Mouse (Mus musculus): ENCODE data around the gene Cela2a. TPM values are rescaled to one million over a fixed set of nuclear protein-coding genes. Genes with fewer than 3 reads are reported as not detected.
A peak's percentile ranks its signal among the peaks of the same experiment; 100 is the strongest.

Cela2a gene
- polyA plus RNA-seq, 1 experiment = not detected

DNA sequence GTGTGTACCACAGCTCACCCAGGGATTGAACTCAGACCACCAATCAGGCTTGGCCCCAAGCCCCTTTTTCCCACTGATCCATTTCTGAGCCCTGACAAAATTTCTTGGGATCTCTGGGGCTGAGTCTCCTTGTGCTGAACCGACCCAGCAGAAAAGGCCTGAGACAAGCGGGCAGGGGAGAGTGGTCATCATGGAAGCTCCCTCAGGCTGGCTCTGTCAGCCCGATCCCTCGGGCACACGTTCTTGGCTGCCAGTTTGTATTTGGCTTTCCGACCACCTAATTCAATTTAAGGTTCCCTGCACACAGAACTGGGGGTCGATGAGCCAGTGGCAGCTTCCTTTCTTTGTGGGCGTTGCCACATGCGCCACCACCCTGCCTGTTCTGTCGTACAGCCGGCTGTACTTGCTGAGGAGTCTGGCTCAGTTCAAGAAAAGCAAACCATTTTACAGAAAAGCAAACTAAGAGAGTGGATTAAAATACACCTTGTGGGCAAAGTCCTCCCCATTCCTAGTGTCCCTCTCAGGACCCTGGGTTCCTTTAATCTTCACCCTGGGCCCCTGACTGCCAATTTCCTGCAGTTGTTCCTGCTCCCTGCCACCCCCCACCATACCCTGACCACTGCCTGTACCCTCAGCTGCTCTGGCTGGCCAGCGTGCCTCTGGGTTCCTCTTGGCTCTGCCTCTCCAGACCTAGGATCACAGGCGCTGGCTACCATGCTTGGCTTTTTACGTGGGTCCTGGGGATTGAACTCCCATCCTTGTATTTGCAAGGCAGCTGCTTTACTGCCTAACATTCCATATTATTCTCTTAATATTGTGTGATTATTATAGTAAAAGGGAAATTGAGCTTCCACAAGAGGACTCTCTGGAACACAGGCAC, 8.9 kb downstream of the Cela2a start:
- H3K27ac ChIP-seq (ENCODE audit: insufficient read depth, low read depth, low read length) = no peak overlapping the region
- H3K4me3 ChIP-seq (ENCODE audit: insufficient read depth, low read depth, low read length) = no peak overlapping the region
- 47% methylated on average over 14 of the region's 14 CpGs for WGBS
- no peak for TF ChIP-seq CTCF (IDR thresholded peaks at IDR 0.05; ENCODE audit: insufficient read depth, low read depth, low read length)
- TF ChIP-seq POLR2A (IDR thresholded peaks at IDR 0.05; ENCODE audit: insufficient read depth, low read depth, low read length) = no peak
- H3K4me1 ChIP-seq (ENCODE audit: control insufficient read depth, insufficient read depth, low read length) = peaks cover 3% of the 10 kb centered on the region; the same call in 1 of the 2 replicates

DNA sequence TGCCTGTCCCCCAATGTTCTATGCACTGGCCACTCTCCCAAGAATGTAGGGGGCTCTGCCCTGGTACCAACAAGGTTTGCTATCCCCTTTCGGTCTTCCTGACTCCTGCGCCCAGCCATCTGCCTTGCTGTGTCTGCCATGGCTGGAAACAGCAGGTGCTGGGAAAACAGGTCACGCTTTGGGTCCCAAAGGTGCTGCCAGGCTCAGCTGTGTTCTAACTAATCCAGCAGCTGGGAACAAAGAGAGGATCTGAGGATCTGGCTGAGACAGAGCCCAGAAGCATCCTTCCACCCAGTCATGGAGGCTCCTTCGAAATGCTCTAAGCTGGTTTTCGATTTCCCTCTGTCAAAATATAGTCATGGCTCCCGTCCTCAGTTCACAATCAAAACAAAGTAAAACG, 9.7 kb downstream of the Cela2a start:
- H3K4me3 ChIP-seq (ENCODE audit: insufficient read depth, low read depth, low read length) = no peak overlapping the region

DNA sequence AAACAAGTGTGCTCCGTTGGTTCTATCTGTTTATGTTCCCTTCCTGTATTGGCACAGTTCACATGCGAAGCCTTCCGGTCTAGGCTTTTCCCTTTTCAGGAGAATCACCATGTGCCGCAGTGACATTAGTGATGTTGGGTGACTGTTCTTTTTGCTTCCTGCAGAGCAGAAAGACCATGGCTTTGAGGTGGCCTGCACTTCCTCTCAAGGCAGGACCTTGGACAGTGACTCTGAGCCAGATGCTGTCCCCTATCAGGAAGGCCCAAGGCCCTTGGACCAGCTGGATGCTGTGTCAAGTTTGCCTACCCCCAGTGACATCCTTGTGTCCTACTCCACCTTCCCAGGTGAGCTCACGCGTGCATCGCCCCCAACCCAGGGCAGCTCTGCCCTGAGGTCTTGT, 14.6 kb downstream of the Cela2a start:
- 98% methylated on average over 7 of the region's 7 CpGs for WGBS
- TF ChIP-seq POLR2A (IDR thresholded peaks at IDR 0.05; ENCODE audit: insufficient read depth, low read depth, low read length) = no peak
- TF ChIP-seq CTCF (IDR thresholded peaks at IDR 0.05; ENCODE audit: insufficient read depth, low read depth, low read length) = no peak
- Histone ChIP-seq H3K4me3 (ENCODE audit: insufficient read depth, low read depth, low read length) (no peak overlapping the region), H3K27ac (ENCODE audit: insufficient read depth, low read depth, low read length) (no peak overlapping the region), H3K4me1 (ENCODE audit: control insufficient read depth, insufficient read depth, low read length) (no peaks in the 10 kb centered on the region)

More for the DNA sequence above, 9.7 kb downstream of the Cela2a start:
- TF ChIP-seq CTCF (IDR thresholded peaks at IDR 0.05; ENCODE audit: insufficient read depth, low read depth, low read length) (no peak), POLR2A (IDR thresholded peaks at IDR 0.05; ENCODE audit: insufficient read depth, low read depth, low read length) (no peak)
- 91% methylated on average over 7 of the region's 7 CpGs for WGBS
- Histone ChIP-seq H3K4me1 (ENCODE audit: control insufficient read depth, insufficient read depth, low read length) (peaks cover 3% of the 10 kb centered on the region; the same call in 1 of the 2 replicates), H3K27ac (ENCODE audit: insufficient read depth, low read depth, low read length) (no peak overlapping the region)

DNA sequence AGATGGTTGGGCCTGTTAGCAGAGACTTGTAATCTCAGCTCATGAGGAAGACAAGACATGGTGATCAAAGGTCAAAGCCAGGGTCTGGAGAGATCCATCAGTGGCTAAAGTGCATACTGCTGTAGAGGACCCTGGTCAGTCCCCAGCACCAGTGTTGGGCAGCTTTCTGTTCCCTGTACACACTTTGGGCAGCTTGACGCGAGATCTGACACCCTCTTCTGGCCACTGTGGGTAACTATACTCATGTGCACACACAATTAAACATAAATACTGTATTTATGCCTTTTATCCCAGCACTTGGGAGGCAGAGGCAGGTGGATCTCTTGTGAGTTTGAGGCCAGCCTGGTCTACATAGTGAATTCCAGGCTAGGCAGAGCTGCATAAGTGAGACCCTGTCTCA, 15.0 kb downstream of the Cela2a start:
- 98% methylated on average over 2 of the region's 2 CpGs for WGBS
- H3K27ac ChIP-seq (ENCODE audit: insufficient read depth, low read depth, low read length) = no peak overlapping the region
- no peaks in the 10 kb centered on the region for H3K4me1 ChIP-seq (ENCODE audit: control insufficient read depth, insufficient read depth, low read length)
- no peak for TF ChIP-seq CTCF (IDR thresholded peaks at IDR 0.05; ENCODE audit: insufficient read depth, low read depth, low read length)
- TF ChIP-seq POLR2A (IDR thresholded peaks at IDR 0.05; ENCODE audit: insufficient read depth, low read depth, low read length) = no peak
- no peak overlapping the region for H3K4me3 ChIP-seq (ENCODE audit: insufficient read depth, low read depth, low read length)

DNA sequence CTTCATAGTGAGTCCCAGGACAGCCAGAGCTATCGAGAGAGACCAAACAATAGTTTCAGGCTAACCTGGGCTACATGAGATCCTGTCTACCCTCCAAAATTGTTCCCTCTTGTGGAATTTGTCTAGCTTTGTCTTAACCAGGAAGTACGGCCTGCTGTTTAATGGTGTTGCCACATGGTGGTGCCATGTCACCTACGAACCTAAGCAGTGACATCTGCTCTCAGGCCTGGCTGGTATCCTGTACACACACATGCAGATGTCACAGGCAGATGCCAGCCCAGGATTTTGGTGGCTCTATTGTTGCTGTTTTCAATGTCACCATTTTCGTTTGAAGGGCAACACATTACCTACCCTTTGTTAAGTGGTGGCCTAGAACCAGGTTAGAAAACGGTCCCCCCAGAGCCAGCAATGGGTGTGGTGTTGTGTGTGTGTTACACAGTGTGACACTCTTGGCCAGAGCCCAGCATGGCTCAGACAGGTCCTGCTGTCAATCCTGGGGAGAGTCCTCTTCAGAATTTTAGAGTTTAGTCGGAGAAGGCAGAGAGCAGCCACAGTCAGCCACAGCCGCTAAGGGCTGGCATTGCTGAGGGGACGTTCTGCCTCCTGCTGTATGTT, 16.0 kb downstream of the Cela2a start:
- Histone ChIP-seq H3K27ac (ENCODE audit: insufficient read depth, low read depth, low read length) (no peak overlapping the region), H3K4me1 (ENCODE audit: control insufficient read depth, insufficient read depth, low read length) (no peaks in the 10 kb centered on the region), H3K4me3 (ENCODE audit: insufficient read depth, low read depth, low read length) (no peak overlapping the region)
- WGBS = 63% methylated on average over 8 of the region's 8 CpGs
- 0 out of 2 replicates have a peak, but pooled peaks have one; percentile 14 for TF ChIP-seq CTCF (IDR thresholded peaks at IDR 0.05; ENCODE audit: insufficient read depth, low read depth, low read length)
- TF ChIP-seq POLR2A (IDR thresholded peaks at IDR 0.05; ENCODE audit: insufficient read depth, low read depth, low read length) = no peak

DNA sequence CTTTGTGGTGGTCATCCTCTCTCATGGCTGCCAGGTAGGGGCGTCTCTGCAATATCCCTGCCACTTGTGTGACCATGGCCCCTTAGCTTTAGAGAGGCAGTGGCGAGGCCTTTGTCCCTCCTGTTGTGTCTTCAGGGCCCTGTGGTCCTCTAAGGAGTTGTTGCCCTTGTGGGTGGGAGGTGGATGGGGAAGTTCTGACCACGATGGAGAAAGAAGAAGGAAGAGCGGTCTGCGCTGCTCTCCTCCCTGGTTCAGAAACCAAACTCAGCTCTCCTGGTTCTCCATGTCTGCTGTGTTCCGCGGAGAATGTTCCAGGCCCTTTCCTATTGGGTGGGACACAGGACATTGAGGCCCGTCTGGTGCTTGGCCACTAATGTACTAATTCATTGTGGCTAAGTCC, 20.1 kb downstream of the Cela2a start:
- no peak overlapping the region for H3K4me3 ChIP-seq (ENCODE audit: insufficient read depth, low read depth, low read length)
- no peak overlapping the region for H3K27ac ChIP-seq (ENCODE audit: insufficient read depth, low read depth, low read length)
- TF ChIP-seq POLR2A (IDR thresholded peaks at IDR 0.05; ENCODE audit: insufficient read depth, low read depth, low read length) (no peak), CTCF (IDR thresholded peaks at IDR 0.05; ENCODE audit: insufficient read depth, low read depth, low read length) (no peak)
- WGBS = 95% methylated on average over 8 of the region's 8 CpGs
- H3K4me1 ChIP-seq (ENCODE audit: control insufficient read depth, insufficient read depth, low read length) = no peaks in the 10 kb centered on the region

DNA sequence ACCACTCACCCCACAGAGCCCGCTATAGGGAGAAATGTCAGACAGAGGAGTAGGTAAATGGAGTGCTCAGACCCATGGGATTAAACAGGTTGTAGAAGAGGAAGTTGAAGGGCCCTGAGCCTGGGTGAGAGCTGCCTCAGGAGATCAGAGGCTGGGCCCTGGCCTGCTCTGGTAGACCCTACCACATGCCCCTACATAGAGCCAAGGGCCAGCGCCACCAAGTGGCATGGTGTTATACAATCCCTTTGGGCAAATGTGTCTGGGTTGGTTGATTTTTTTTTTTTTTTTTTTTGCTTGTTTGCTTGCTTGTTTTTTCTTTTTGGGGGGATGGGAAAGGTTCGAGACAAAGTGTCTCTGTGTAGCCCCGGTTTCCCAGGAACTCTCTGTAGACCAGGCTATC, 21.9 kb downstream of the Cela2a start:
- TF ChIP-seq CTCF (IDR thresholded peaks at IDR 0.05; ENCODE audit: insufficient read depth, low read depth, low read length) (no peak), POLR2A (IDR thresholded peaks at IDR 0.05; ENCODE audit: insufficient read depth, low read depth, low read length) (no peak)
- Histone ChIP-seq H3K4me1 (ENCODE audit: control insufficient read depth, insufficient read depth, low read length) (no peaks in the 10 kb centered on the region), H3K27ac (ENCODE audit: insufficient read depth, low read depth, low read length) (no peak overlapping the region), H3K4me3 (ENCODE audit: insufficient read depth, low read depth, low read length) (no peak overlapping the region)
- WGBS = 88% methylated on average over 4 of the region's 4 CpGs

DNA sequence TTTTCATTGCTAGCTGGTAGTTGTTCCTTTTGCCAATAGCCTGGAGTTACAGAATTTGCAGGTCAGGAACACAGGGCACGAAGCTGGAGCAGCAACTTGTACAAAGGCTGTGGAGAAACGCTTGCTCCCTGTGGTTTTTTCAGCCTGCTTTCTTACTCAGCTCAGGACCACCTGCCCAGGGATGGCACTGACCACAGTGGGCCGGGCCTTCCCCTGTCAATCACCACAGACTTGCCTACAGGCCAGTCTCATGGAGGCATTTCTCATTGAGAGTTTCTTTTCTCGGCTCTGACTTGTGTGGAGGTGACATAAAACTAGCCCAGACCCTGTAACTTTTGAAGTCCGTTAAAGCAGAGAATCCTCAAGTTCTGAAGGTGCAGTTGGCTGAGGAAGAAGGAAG, 28.4 kb downstream of the Cela2a start:
- Histone ChIP-seq H3K27ac (ENCODE audit: insufficient read depth, low read depth, low read length) (no peak overlapping the region), H3K4me3 (ENCODE audit: insufficient read depth, low read depth, low read length) (no peak overlapping the region), H3K4me1 (ENCODE audit: control insufficient read depth, insufficient read depth, low read length) (peaks cover 14% of the 10 kb centered on the region)
- 89% methylated on average over 5 of the region's 5 CpGs for WGBS
- no peak for TF ChIP-seq CTCF (IDR thresholded peaks at IDR 0.05; ENCODE audit: insufficient read depth, low read depth, low read length)
- TF ChIP-seq POLR2A (IDR thresholded peaks at IDR 0.05; ENCODE audit: insufficient read depth, low read depth, low read length) = no peak

DNA sequence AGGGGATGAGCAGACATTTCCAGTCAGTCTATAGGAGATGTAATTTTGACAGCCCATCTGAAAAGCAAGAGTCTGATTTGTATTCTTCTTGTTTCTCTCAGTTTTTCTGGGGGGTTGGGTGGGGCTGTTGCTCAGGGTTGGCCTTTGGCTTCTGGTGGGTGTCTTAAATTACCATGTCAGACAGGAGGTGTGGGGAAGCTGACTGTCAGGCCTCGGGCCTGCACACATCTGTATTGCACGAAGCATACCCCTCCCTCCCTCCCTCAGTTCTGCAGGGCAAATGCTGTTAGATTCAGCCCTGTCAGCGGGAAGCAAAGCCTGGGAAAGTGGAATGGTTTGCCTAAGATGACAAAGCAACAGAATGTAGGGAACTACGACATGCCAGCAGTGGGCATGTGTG, 29.0 kb downstream of the Cela2a start:
- Histone ChIP-seq H3K4me3 (ENCODE audit: insufficient read depth, low read depth, low read length) (no peak overlapping the region), H3K27ac (ENCODE audit: insufficient read depth, low read depth, low read length) (no peak overlapping the region), H3K4me1 (ENCODE audit: control insufficient read depth, insufficient read depth, low read length) (peaks cover 14% of the 10 kb centered on the region)
- no peak for TF ChIP-seq POLR2A (IDR thresholded peaks at IDR 0.05; ENCODE audit: insufficient read depth, low read depth, low read length)
- no peak for TF ChIP-seq CTCF (IDR thresholded peaks at IDR 0.05; ENCODE audit: insufficient read depth, low read depth, low read length)
- 70% methylated on average over 4 of the region's 4 CpGs for WGBS

Data from olfactory bulb, adult 2 months (tissue).